Mouse (Mus musculus): ENCODE measurements around the gene Maml1. TPM values are rescaled to one million over a fixed set of nuclear protein-coding genes. Genes with fewer than 3 reads are reported as not detected.

The Maml1 gene
- polyA plus RNA-seq (2015; fragmentation: Nextera tagmentation; extraction: Ambion mirVana) = 2.5 and 2.7 TPM in 2 replicates

- ATAC-seq (ENCODE audit: extremely low read depth, insufficient number of reproducible peaks, low FRiP score, low TSS enrichment) = peak; percentile 93
- under 1% methylated on average over 45 of the region's 45 CpGs for WGBS
- H3K27ac ChIP-seq (replicated peaks) = peak within 1 kb of the TSS; percentile 99
- peak within 1 kb of the TSS; percentile 98 for H3K4me3 ChIP-seq
- H3K4me1 ChIP-seq = peaks cover 39% of the 10 kb centered on the region
- no peaks in the 10 kb centered on the region for H3K9me3 ChIP-seq
- H3K36me3 ChIP-seq = peaks cover 56% of the 10 kb centered on the region
- H3K27me3 ChIP-seq (replicated peaks) = no peaks in the 10 kb centered on the region
- peak within 1 kb of the TSS; percentile 76 for H3K4me2 ChIP-seq
- peak within 1 kb of the TSS; percentile 99 for H3K9ac ChIP-seq
Observed at GRCm38 (mm10) chr11:50292190-50292855, at the start of gene Maml1. Maml1 (minus strand) TSS chr11:50292311.

GRCm38 (mm10) chr11:50336891-50337290 lies 44.8 kb upstream of the Maml1 start:
- no peak overlapping the region for H3K4me2 ChIP-seq
- H3K36me3 ChIP-seq = no peaks in the 10 kb centered on the region
- H3K4me1 ChIP-seq = no peaks in the 10 kb centered on the region
- no peak for ATAC-seq (ENCODE audit: extremely low read depth, insufficient number of reproducible peaks, low FRiP score, low TSS enrichment)
- no peaks in the 10 kb centered on the region for H3K27me3 ChIP-seq (replicated peaks)
- H3K27ac ChIP-seq (replicated peaks) = no peak overlapping the region
- WGBS = 55% methylated on average over 4 of the region's 4 CpGs
- no peak overlapping the region for H3K9ac ChIP-seq
- no peak overlapping the region for H3K4me3 ChIP-seq
- 0 out of 2 replicates have a peak, but pooled peaks cover 3% of the 10 kb centered on the region for H3K9me3 ChIP-seq

- Histone ChIP-seq H3K4me2 (no peak overlapping the region), H3K4me1 (no peaks in the 10 kb centered on the region), H3K9ac (no peak overlapping the region), H3K9me3 (no peaks in the 10 kb centered on the region), H3K36me3 (no peaks in the 10 kb centered on the region), H3K27ac (replicated peaks) (no peak overlapping the region), H3K27me3 (replicated peaks) (no peaks in the 10 kb centered on the region), H3K4me3 (no peak overlapping the region)
- no peak for ATAC-seq (ENCODE audit: extremely low read depth, insufficient number of reproducible peaks, low FRiP score, low TSS enrichment)
- 65% methylated on average over 1 of the region's 1 CpGs for WGBS
Observed at GRCm38 (mm10) chr11:50336126-50336525, 44.0 kb upstream of the Maml1 start.

GRCm38 (mm10) chr11:50333181-50333580 lies 41.1 kb upstream of the Maml1 start:
- H3K4me1 ChIP-seq = no peaks in the 10 kb centered on the region
- WGBS = 65% methylated on average over 3 of the region's 3 CpGs
- no peak for ATAC-seq (ENCODE audit: extremely low read depth, insufficient number of reproducible peaks, low FRiP score, low TSS enrichment)
- 0 out of 2 replicates have a peak, but pooled peaks cover 1% of the 10 kb centered on the region for H3K36me3 ChIP-seq
- no peak overlapping the region for H3K4me3 ChIP-seq
- H3K9ac ChIP-seq = no peak overlapping the region
- no peaks in the 10 kb centered on the region for H3K9me3 ChIP-seq
- no peaks in the 10 kb centered on the region for H3K27me3 ChIP-seq (replicated peaks)
- no peak overlapping the region for H3K4me2 ChIP-seq
- no peak overlapping the region for H3K27ac ChIP-seq (replicated peaks)

GRCm38 (mm10) chr11:50329378-50329777 lies 37.3 kb upstream of the Maml1 start:
- H3K4me2 ChIP-seq = no peak overlapping the region
- H3K27ac ChIP-seq (replicated peaks) = no peak overlapping the region
- no peak overlapping the region for H3K4me3 ChIP-seq
- no peak overlapping the region for H3K9ac ChIP-seq
- WGBS = 85% methylated on average over 1 of the region's 1 CpGs
- 0 out of 2 replicates have a peak, but pooled peaks cover 2% of the 10 kb centered on the region for H3K36me3 ChIP-seq
- ATAC-seq (ENCODE audit: extremely low read depth, insufficient number of reproducible peaks, low FRiP score, low TSS enrichment) = no peak
- no peaks in the 10 kb centered on the region for H3K9me3 ChIP-seq
- H3K4me1 ChIP-seq = peaks cover 12% of the 10 kb centered on the region
- no peaks in the 10 kb centered on the region for H3K27me3 ChIP-seq (replicated peaks)

GRCm38 (mm10) chr11:50328075-50328625 lies 36.0 kb upstream of the Maml1 start:
- Histone ChIP-seq H3K36me3 (0 out of 2 replicates have a peak, but pooled peaks cover 2% of the 10 kb centered on the region), H3K4me1 (peaks cover 24% of the 10 kb centered on the region), H3K9me3 (no peaks in the 10 kb centered on the region), H3K27me3 (replicated peaks) (no peaks in the 10 kb centered on the region), H3K4me2 (no peak overlapping the region), H3K27ac (replicated peaks) (no peak overlapping the region), H3K9ac (no peak overlapping the region), H3K4me3 (no peak overlapping the region)
- no peak for ATAC-seq (ENCODE audit: extremely low read depth, insufficient number of reproducible peaks, low FRiP score, low TSS enrichment)
- WGBS = 82% methylated on average over 3 of the region's 3 CpGs

GRCm38 (mm10) chr11:50326302-50326966 lies 34.3 kb upstream of the Maml1 start:
- H3K9ac ChIP-seq = peak overlapping the region; percentile 90
- 4% methylated on average over 7 of the region's 7 CpGs for WGBS
- ATAC-seq (ENCODE audit: extremely low read depth, insufficient number of reproducible peaks, low FRiP score, low TSS enrichment) = no peak
- H3K9me3 ChIP-seq = no peaks in the 10 kb centered on the region
- peak overlapping the region; percentile 90 for H3K27ac ChIP-seq (replicated peaks)
- H3K4me3 ChIP-seq = peak overlapping the region; percentile 97
- peaks cover 41% of the 10 kb centered on the region for H3K4me1 ChIP-seq
- H3K4me2 ChIP-seq = peak overlapping the region; percentile 74
- no peaks in the 10 kb centered on the region for H3K27me3 ChIP-seq (replicated peaks)
- H3K36me3 ChIP-seq = 0 out of 2 replicates have a peak, but pooled peaks cover 5% of the 10 kb centered on the region

- ATAC-seq (ENCODE audit: extremely low read depth, insufficient number of reproducible peaks, low FRiP score, low TSS enrichment) = peak; percentile 97
- Histone ChIP-seq H3K27me3 (replicated peaks) (no peaks in the 10 kb centered on the region), H3K4me2 (peak within 1 kb of the TSS; percentile 77), H3K27ac (replicated peaks) (peak within 1 kb of the TSS; percentile 93), H3K4me1 (peaks cover 48% of the 10 kb centered on the region), H3K36me3 (0 out of 2 replicates have a peak, but pooled peaks cover 5% of the 10 kb centered on the region), H3K9me3 (no peaks in the 10 kb centered on the region), H3K9ac (peak within 1 kb of the TSS; percentile 99), H3K4me3 (peak within 1 kb of the TSS; percentile 97)
- WGBS = under 1% methylated on average over 62 of the region's 64 CpGs
Observed at GRCm38 (mm10) chr11:50325496-50326301, 33.6 kb upstream of the Maml1 start, which contains the start of gene Canx. Canx (minus strand) TSS chr11:50325673.

GRCm38 (mm10) chr11:50324751-50325471 lies 32.8 kb upstream of the Maml1 start:
- peaks cover 55% of the 10 kb centered on the region for H3K4me1 ChIP-seq
- ATAC-seq (ENCODE audit: extremely low read depth, insufficient number of reproducible peaks, low FRiP score, low TSS enrichment) = peak; percentile 66
- H3K27me3 ChIP-seq (replicated peaks) = no peaks in the 10 kb centered on the region
- H3K4me2 ChIP-seq = peak overlapping the region; percentile 77
- H3K36me3 ChIP-seq = 0 out of 2 replicates have a peak, but pooled peaks cover 5% of the 10 kb centered on the region
- peak overlapping the region; percentile 97 for H3K4me3 ChIP-seq
- H3K9ac ChIP-seq = peak overlapping the region; percentile 99
- peak overlapping the region; percentile 93 for H3K27ac ChIP-seq (replicated peaks)
- under 1% methylated on average over 34 of the region's 34 CpGs for WGBS
- H3K9me3 ChIP-seq = no peaks in the 10 kb centered on the region

- peak overlapping the region; percentile 99 for H3K9ac ChIP-seq
- peak overlapping the region; percentile 48 for H3K27ac ChIP-seq (replicated peaks)
- peak overlapping the region; percentile 97 for H3K4me3 ChIP-seq
- ATAC-seq (ENCODE audit: extremely low read depth, insufficient number of reproducible peaks, low FRiP score, low TSS enrichment) = no peak
- peaks cover 56% of the 10 kb centered on the region for H3K4me1 ChIP-seq
- peaks cover 16% of the 10 kb centered on the region for H3K36me3 ChIP-seq
- H3K4me2 ChIP-seq = peak overlapping the region; percentile 77
- H3K9me3 ChIP-seq = no peaks in the 10 kb centered on the region
- H3K27me3 ChIP-seq (replicated peaks) = no peaks in the 10 kb centered on the region
- WGBS = 7% methylated on average over 1 of the region's 1 CpGs
Observed at GRCm38 (mm10) chr11:50323843-50324242, 31.7 kb upstream of the Maml1 start.

Data from heart, embryonic 13.5 days (tissue).